Comparison of ENCODE assay signal across 9 mouse cellular contexts in genomic region chr8:125531640-125532039, GRCm38 (mm10). TPM values are rescaled to one million over a fixed set of nuclear protein-coding genes. Genes with fewer than 3 reads are reported as not detected.
DNase-seq lines count a peak whose midpoint lies in the region; ATAC-seq and TF ChIP-seq lines count a peak whose summit lies in the region.
"Had no signal": no experiment of that assay in that cellular context is flagged by ENCODE, and none has a peak within 500 bp of the region (broad histone marks: within the 10 kb centered on the region; RNA-seq: fewer than 3 reads in every experiment).

No protein-coding gene starts in this region.

- no peak overlapping the region for H3K4me2 ChIP-seq in lung, embryonic 14.5 days
- no peak overlapping the region for H3K4me2 ChIP-seq in intestine, embryonic 15.5 days (replicated peaks)

- no peak for TF ChIP-seq CTCF in lung, embryonic 14.5 days (IDR thresholded peaks at IDR 0.05; ENCODE audit: low read depth)

- no peaks in the 10 kb centered on the region for H3K36me3 ChIP-seq in lung, embryonic 14.5 days (ENCODE audit: insufficient read depth)
- H3K36me3 ChIP-seq in intestine, embryonic 15.5 days: no peaks in the 10 kb centered on the region
- H3K36me3 ChIP-seq in splenic B cell, adult 2 months (ENCODE audit: control insufficient read depth, insufficient read depth, low read length, poor library complexity, severe bottlenecking): no peaks in the 10 kb centered on the region

- no peak overlapping the region for H3K9ac ChIP-seq in lung, embryonic 14.5 days
- H3K9ac ChIP-seq in intestine, embryonic 15.5 days: no peak overlapping the region

- H3K4me3 ChIP-seq in lung, embryonic 14.5 days (ENCODE audit: low read depth, low read length): no peak overlapping the region
- no peak overlapping the region for H3K4me3 ChIP-seq in intestine, embryonic 15.5 days (replicated peaks)
- H3K4me3 ChIP-seq: erythroblast, embryonic 14.5 days; myocyte had no signal

- H3K9me3 ChIP-seq in lung, embryonic 14.5 days (ENCODE audit: low read depth, low read length): no peaks in the 10 kb centered on the region
- no peaks in the 10 kb centered on the region for H3K9me3 ChIP-seq in intestine, embryonic 15.5 days

- peak; percentile 46 for DNase-seq in lung, embryonic 14.5 days
- no peak for DNase-seq in lung, postnatal 4 days
- peak; percentile 67 for DNase-seq in splenic B cell, adult 2 months (ENCODE audit: low read depth, low spot score)
- DNase-seq in c-Kit-positive CD71-positive TER-119-positive erythroid progenitor cells, embryonic 14.5 days (ENCODE audit: low spot score): no peak
- DNase-seq in ovary, postnatal 14 days (ENCODE audit: low spot score): no peak

- H3K4me1 ChIP-seq in lung, embryonic 14.5 days (ENCODE audit: insufficient read depth): peaks cover 38% of the 10 kb centered on the region
- peaks cover 36% of the 10 kb centered on the region for H3K4me1 ChIP-seq in intestine, embryonic 15.5 days (replicated peaks)

- H3K27ac ChIP-seq in lung, embryonic 14.5 days (ENCODE audit: low read depth): peak overlapping the region; percentile 66; the same call in 1 of the 2 replicates
- H3K27ac ChIP-seq in intestine, embryonic 15.5 days: peak overlapping the region; percentile 1; the same call in 1 of the 2 replicates

- WGBS in lung, embryonic 14.5 days: 41% methylated on average over 1 of the region's 1 CpGs
- WGBS in intestine, embryonic 15.5 days: 34% methylated on average over 1 of the region's 1 CpGs

- no peaks in the 10 kb centered on the region for H3K27me3 ChIP-seq in lung, embryonic 14.5 days (ENCODE audit: insufficient read depth, low read length)
- H3K27me3 ChIP-seq in intestine, embryonic 15.5 days (replicated peaks): no peaks in the 10 kb centered on the region
- H3K27me3 ChIP-seq in splenic B cell, adult 2 months (ENCODE audit: control insufficient read depth, insufficient read depth, low read length, poor library complexity, severe bottlenecking): no peaks in the 10 kb centered on the region

- peak; percentile 16; the same call in 1 of the 2 replicates for ATAC-seq in lung, embryonic 14.5 days (ENCODE audit: insufficient read depth)
- ATAC-seq in activated CD4-positive, CD25-positive, alpha-beta regulatory T cell, adult 4 months: peak; percentile 96
- ATAC-seq in intestine, embryonic 15.5 days: peak; percentile 74

RNA-seq across cellular contexts. Expression of gene Sipa1l2, which starts 38.0 kb away (rescaled TPM):
- polyA plus RNA-seq in lung, embryonic 14.5 days (2014; fragmentation: Nextera tagmentation; extraction: Ambion mirVana): 13.2 and 14.2 TPM in 2 replicates
- polyA plus RNA-seq in activated CD4-positive, CD25-positive, alpha-beta regulatory T cell, adult 4 months (2017; shearing (Covaris generic)): 1 to 10 TPM; 1.3 to 2.2 TPM
- polyA plus RNA-seq in intestine, embryonic 15.5 days (2015; fragmentation: Nextera tagmentation; extraction: Ambion mirVana): 7.4 and 7.6 TPM in 2 replicates

Comparison
In these comparisons a context has a peak if more than half of its experiments do, and no peak if none do; other contexts are left out.
1. DNase-seq: peak in lung, embryonic 14.5 days (single experiment) and splenic B cell, adult 2 months (single experiment); none in lung, postnatal 4 days (0 of 2), c-Kit-positive CD71-positive TER-119-positive erythroid progenitor cells, embryonic 14.5 days (single experiment) and ovary, postnatal 14 days (single experiment).
2. ATAC-seq: peak in every context shown above with its lines; median percentile 96 in activated CD4-positive, CD25-positive, alpha-beta regulatory T cell, adult 4 months; 74 in intestine, embryonic 15.5 days; 16 in lung, embryonic 14.5 days.